Mouse (Mus musculus): Measurements from ENCODE around the gene Kifc5b.
A peak's percentile ranks its signal among the peaks of the same experiment; 100 is the strongest.

GRCm38 (mm10) chr17:26946567-26946966 is 29.7 kb downstream of the Kifc5b start:
- TF ChIP-seq CTCF (IDR thresholded peaks at IDR 0.05; ENCODE audit: low read depth, low read length): peak; percentile 13
- no peak for TF ChIP-seq POLR2A (IDR thresholded peaks at IDR 0.05; ENCODE audit: insufficient read depth, low read length)

Data from ES-Bruce4 (cell line).